21 mouse cellular contexts compared by ENCODE assay signal in the genomic region with DNA sequence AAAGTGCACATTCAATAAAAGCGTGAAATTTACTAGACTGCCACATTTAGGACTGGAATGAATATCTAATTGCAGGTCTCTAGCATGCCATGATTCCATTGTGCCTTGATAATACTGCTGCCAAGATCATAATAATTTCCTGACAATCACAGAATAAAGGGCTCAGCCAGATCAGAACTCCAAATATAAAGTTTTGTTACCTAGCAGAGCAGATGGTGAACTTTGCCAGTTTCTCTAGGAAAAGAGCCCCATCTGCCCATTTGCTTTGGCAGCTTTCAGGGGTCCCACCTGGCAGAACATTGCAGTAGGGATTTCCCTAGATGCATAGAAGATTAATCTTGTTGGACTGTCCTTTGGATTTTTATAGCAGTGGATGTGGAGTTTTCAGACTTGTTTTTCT.
DNase-seq lines count a peak whose midpoint lies in the region; ATAC-seq and TF ChIP-seq lines count a peak whose summit lies in the region.
"Had no signal": no experiment of that assay in that cellular context is flagged by ENCODE, and none has a peak within 500 bp of the region (broad histone marks: within the 10 kb centered on the region; RNA-seq: fewer than 3 reads in every experiment).

No protein-coding gene starts in this region.

- peak; percentile 66 for ATAC-seq in forebrain, embryonic 16.5 days
- ATAC-seq in forebrain, embryonic 11.5 days (replicated peaks; ENCODE audit: low FRiP score) = no peak
- 0 out of 2 replicates have a peak, but pooled peaks have one; percentile 16 for ATAC-seq in midbrain, embryonic 12.5 days (ENCODE audit: low FRiP score, low read depth)
- ATAC-seq in erythroid progenitor cell, adult 5-6 weeks (replicated peaks; ENCODE audit: low FRiP score, poor library complexity, severe bottlenecking) = no peak

- TF ChIP-seq CTCF in cerebellum, adult 2 months (IDR thresholded peaks at IDR 0.05; ENCODE audit: borderline replicate concordance, insufficient read depth, low read depth, low read length) = no peak

- no peak overlapping the region for H3K27ac ChIP-seq in forebrain, embryonic 16.5 days (ENCODE audit: low read length)
- no peak overlapping the region for H3K27ac ChIP-seq in forebrain, embryonic 11.5 days (ENCODE audit: low read depth, low read length)
- H3K27ac ChIP-seq in midbrain, embryonic 12.5 days (replicated peaks) = no peak overlapping the region
- no peak overlapping the region for H3K27ac ChIP-seq in midbrain, embryonic 10.5 days (replicated peaks)
- H3K27ac ChIP-seq in cerebellum, adult 2 months (ENCODE audit: insufficient read depth, low read length) = no peak overlapping the region
- H3K27ac ChIP-seq: embryonic facial prominence, embryonic 15.5 days; forebrain, embryonic 12.5 days; heart, embryonic 15.5 days; left cerebral cortex, adult 2 months; stomach, embryonic 15.5 days had no signal

- no peaks in the 10 kb centered on the region for H3K36me3 ChIP-seq in forebrain, embryonic 16.5 days (ENCODE audit: control insufficient read depth, insufficient read depth)
- H3K36me3 ChIP-seq in forebrain, embryonic 11.5 days (ENCODE audit: control insufficient read depth, insufficient read depth, low read length) = no peaks in the 10 kb centered on the region
- no peaks in the 10 kb centered on the region for H3K36me3 ChIP-seq in midbrain, embryonic 12.5 days
- H3K36me3 ChIP-seq in midbrain, embryonic 10.5 days = no peaks in the 10 kb centered on the region
- H3K36me3 ChIP-seq: embryonic facial prominence, embryonic 15.5 days; forebrain, embryonic 12.5 days; heart, embryonic 15.5 days; stomach, embryonic 15.5 days had no signal

- DNase-seq in forebrain, embryonic 11.5 days (ENCODE audit: low spot score) = no peak
- no peak for DNase-seq in midbrain, embryonic 10.5 days (ENCODE audit: low spot score)
- peak; percentile 58 to 82 for DNase-seq in cerebellum, adult 2 months
- DNase-seq in cerebellum, postnatal 36 days = peak; percentile 49 to 51
- DNase-seq: B cell, adult 2 months; gastrocnemius, postnatal 25 days; heart, postnatal 4 days; kidney, adult 2 months; kidney, postnatal 10 days; lung, adult 2 months; lung, postnatal 36 days; thymus, adult 18-20 months had no signal

- no peak overlapping the region for H3K9ac ChIP-seq in forebrain, embryonic 16.5 days (replicated peaks; ENCODE audit: low read depth, low read length)
- H3K9ac ChIP-seq in forebrain, embryonic 11.5 days (ENCODE audit: low read length) = no peak overlapping the region
- H3K9ac ChIP-seq in midbrain, embryonic 12.5 days (replicated peaks) = no peak overlapping the region
- H3K9ac ChIP-seq: embryonic facial prominence, embryonic 15.5 days; forebrain, embryonic 12.5 days; heart, embryonic 15.5 days; stomach, embryonic 15.5 days had no signal

- WGBS in forebrain, embryonic 16.5 days = 44% methylated on average over 1 of the region's 1 CpGs
- 84% methylated on average over 1 of the region's 1 CpGs for WGBS in forebrain, embryonic 11.5 days
- 93% methylated on average over 1 of the region's 1 CpGs for whole genome bisulfite sequencing in midbrain, embryonic 12.5 days
- WGBS in midbrain, embryonic 10.5 days = 82% methylated on average over 1 of the region's 1 CpGs
- 47% methylated on average over 1 of the region's 1 CpGs for WGBS in cerebellum, adult 2 months

- no peaks in the 10 kb centered on the region for H3K27me3 ChIP-seq in forebrain, embryonic 16.5 days (replicated peaks; ENCODE audit: control insufficient read depth, insufficient read depth, low read length)
- H3K27me3 ChIP-seq in forebrain, embryonic 11.5 days (ENCODE audit: control insufficient read depth, insufficient read depth, low read length) = no peaks in the 10 kb centered on the region
- no peaks in the 10 kb centered on the region for H3K27me3 ChIP-seq in midbrain, embryonic 12.5 days
- H3K27me3 ChIP-seq in midbrain, embryonic 10.5 days (ENCODE audit: low read depth, poor library complexity, severe bottlenecking) = no peaks in the 10 kb centered on the region
- no peaks in the 10 kb centered on the region for H3K27me3 ChIP-seq in cerebellum, adult 2 months (ENCODE audit: control insufficient read depth, insufficient read depth, low read length)
- H3K27me3 ChIP-seq: embryonic facial prominence, embryonic 15.5 days; forebrain, embryonic 12.5 days; heart, embryonic 15.5 days; stomach, embryonic 15.5 days had no signal

- no peaks in the 10 kb centered on the region for H3K4me1 ChIP-seq in forebrain, embryonic 16.5 days (replicated peaks; ENCODE audit: control insufficient read depth, insufficient read depth, low read length)
- no peaks in the 10 kb centered on the region for H3K4me1 ChIP-seq in forebrain, embryonic 11.5 days (replicated peaks; ENCODE audit: control insufficient read depth, insufficient read depth, low read length)
- H3K4me1 ChIP-seq in midbrain, embryonic 12.5 days = no peaks in the 10 kb centered on the region
- H3K4me1 ChIP-seq in midbrain, embryonic 10.5 days = no peaks in the 10 kb centered on the region
- peaks cover 3% of the 10 kb centered on the region; the same call in 1 of the 2 replicates for H3K4me1 ChIP-seq in cerebellum, adult 2 months (ENCODE audit: control insufficient read depth, insufficient read depth, low read length)
- H3K4me1 ChIP-seq: embryonic facial prominence, embryonic 15.5 days; forebrain, embryonic 12.5 days; heart, embryonic 15.5 days; stomach, embryonic 15.5 days had no signal

- TF ChIP-seq POLR2A in cerebellum, adult 2 months (IDR thresholded peaks at IDR 0.05; ENCODE audit: borderline replicate concordance, insufficient read depth, low read length) = no peak

- H3K4me2 ChIP-seq in forebrain, embryonic 16.5 days (ENCODE audit: low read length) = no peak overlapping the region
- H3K4me2 ChIP-seq in forebrain, embryonic 11.5 days (ENCODE audit: low read depth, low read length, severe bottlenecking) = no peak overlapping the region
- no peak overlapping the region for H3K4me2 ChIP-seq in midbrain, embryonic 12.5 days (replicated peaks)
- H3K4me2 ChIP-seq: embryonic facial prominence, embryonic 15.5 days; forebrain, embryonic 12.5 days; heart, embryonic 15.5 days; liver, embryonic 11.5 days; stomach, embryonic 15.5 days had no signal

- no peaks in the 10 kb centered on the region for H3K9me3 ChIP-seq in forebrain, embryonic 16.5 days (ENCODE audit: control insufficient read depth, low read length)
- no peaks in the 10 kb centered on the region for H3K9me3 ChIP-seq in forebrain, embryonic 11.5 days (ENCODE audit: control insufficient read depth, low read length)
- no peaks in the 10 kb centered on the region for H3K9me3 ChIP-seq in midbrain, embryonic 12.5 days
- no peaks in the 10 kb centered on the region for H3K9me3 ChIP-seq in midbrain, embryonic 10.5 days (replicated peaks)
- H3K9me3 ChIP-seq: embryonic facial prominence, embryonic 15.5 days; forebrain, embryonic 12.5 days; heart, embryonic 15.5 days; stomach, embryonic 15.5 days had no signal

- no peak overlapping the region for H3K4me3 ChIP-seq in forebrain, embryonic 16.5 days (replicated peaks; ENCODE audit: low read length)
- H3K4me3 ChIP-seq in forebrain, embryonic 11.5 days (ENCODE audit: low read depth, low read length) = no peak overlapping the region
- H3K4me3 ChIP-seq in midbrain, embryonic 12.5 days = no peak overlapping the region
- H3K4me3 ChIP-seq in midbrain, embryonic 10.5 days = no peak overlapping the region
- no peak overlapping the region for H3K4me3 ChIP-seq in cerebellum, adult 2 months (replicated peaks; ENCODE audit: insufficient read depth, low read depth, low read length)
- H3K4me3 ChIP-seq: embryonic facial prominence, embryonic 15.5 days; forebrain, embryonic 12.5 days; heart, embryonic 15.5 days; left cerebral cortex, adult 2 months; stomach, embryonic 15.5 days had no signal

Comparison
In these comparisons a context has a peak if more than half of its experiments do, and no peak if none do; other contexts are left out.
1. ATAC-seq: peak in forebrain, embryonic 16.5 days (single experiment) and midbrain, embryonic 12.5 days (single experiment); none in forebrain, embryonic 11.5 days (single experiment) and erythroid progenitor cell, adult 5-6 weeks (single experiment).
2. DNase-seq: peak in cerebellum, adult 2 months (2 of 2) and cerebellum, postnatal 36 days (2 of 2); none in forebrain, embryonic 11.5 days (single experiment) and midbrain, embryonic 10.5 days (single experiment).